Mouse (Mus musculus) brain, embryonic 14.5 days (tissue): ENCODE data around the gene Mrpl50.

Experiments
- CTCF ChIP-seq: fragments of 200-500 bp; IDR thresholded peaks from 2 replicates; pipeline ENCODE4 v1.5.1; 2012; ENCODE audit warnings: inconsistent platforms, mild to moderate bottlenecking, moderate library complexity, borderline replicate concordance; ENCODE audit not compliant: insufficient read depth, insufficient read length; ENCODE audit errors: extremely low read depth
- POLR2A ChIP-seq: fragments of 200-500 bp; IDR thresholded peaks from 2 replicates; pipeline ENCODE4 v1.6.1; 2012; ENCODE audit warnings: mild to moderate bottlenecking, inconsistent platforms, borderline replicate concordance; ENCODE audit not compliant: poor library complexity, insufficient read depth, insufficient read length, severe bottlenecking; ENCODE audit errors: extremely low read depth

- TF ChIP-seq CTCF (no peak), POLR2A (no peak)
These were observed 28.5 kb upstream of the Mrpl50 start, which contains the start of gene Aldob for GRCm38 (mm10) chr4:49549383-49549782.
